Mouse (Mus musculus): Measurements from ENCODE around the gene Sf3a2. TPM values are rescaled to one million over a fixed set of nuclear protein-coding genes. Genes with fewer than 3 reads are reported as not detected.

Gene Sf3a2
- polyA plus RNA-seq (2012; ENCODE audit: low replicate concordance): 321 and 932 TPM in 2 replicates

GRCm38 (mm10) chr10:80798150-80799006, at the start of gene Sf3a2, which contains the start of gene Plekhj1:
Gene Sf3a2 (plus strand): TSS chr10:80798198.
Gene Plekhj1 (minus strand): TSS chr10:80798626.

GRCm38 (mm10) chr10:80754594-80755290, 43.3 kb upstream of the Sf3a2 start, which contains the start of gene Dot1l:
Gene Dot1l (plus strand): TSS chr10:80755206.

GRCm38 (mm10) chr10:80804916-80805315, 6.9 kb downstream of the Sf3a2 start, which contains the start of gene Amh:
Gene Amh (plus strand): TSS chr10:80805243.

GRCm38 (mm10) chr10:80813366-80813765, 15.4 kb downstream of the Sf3a2 start, which contains the start of gene Jsrp1:
Gene Jsrp1 (minus strand): TSS chr10:80813498.

GRCm38 (mm10) chr10:80826151-80827062, 28.4 kb downstream of the Sf3a2 start, which contains the start of gene Oaz1:
Gene Oaz1 (plus strand): TSS chr10:80826656.

GRCm38 (mm10) chr10:80843931-80844547, 46.0 kb downstream of the Sf3a2 start, which contains the start of gene Lingo3:
Gene Lingo3 (minus strand): TSS chr10:80844039.

Other genes with a start within 250 kb of the Sf3a2 start
- gene Rexo1, start 236.6 kb upstream of the Sf3a2 start, polyA plus RNA-seq (2012; ENCODE audit: low replicate concordance): 152 and 358 TPM in 2 replicates
- gene Klf16, start 220.9 kb upstream of the Sf3a2 start, polyA plus RNA-seq (2012; ENCODE audit: low replicate concordance): 68.0 and 118 TPM in 2 replicates
- gene Abhd17a, start 207.9 kb upstream of the Sf3a2 start, polyA plus RNA-seq (2012; ENCODE audit: low replicate concordance): 461 and 1,380 TPM in 2 replicates
- gene Scamp4, start 195.3 kb upstream of the Sf3a2 start, polyA plus RNA-seq (2012; ENCODE audit: low replicate concordance): 98.1 and 109 TPM in 2 replicates
- gene Adat3, start 195.3 kb upstream of the Sf3a2 start, polyA plus RNA-seq (2012; ENCODE audit: low replicate concordance): 14.8 and 42.0 TPM in 2 replicates
- gene Gm49322, start 192.2 kb upstream of the Sf3a2 start, polyA plus RNA-seq (2012; ENCODE audit: low replicate concordance): 0.94 and 4.2 TPM in 2 replicates
- gene Csnk1g2, start 175.4 kb upstream of the Sf3a2 start, polyA plus RNA-seq (2012; ENCODE audit: low replicate concordance): 480 and 641 TPM in 2 replicates
- 79.6 and 100 TPM in 2 replicates for gene Btbd2, start 141.1 kb upstream of the Sf3a2 start, polyA plus RNA-seq (2012; ENCODE audit: low replicate concordance)
- gene Mknk2, start 120.1 kb upstream of the Sf3a2 start, polyA plus RNA-seq (2012; ENCODE audit: low replicate concordance): 710 and 986 TPM in 2 replicates
- 101 and 135 TPM in 2 replicates for gene Mob3a, start 96.2 kb upstream of the Sf3a2 start, polyA plus RNA-seq (2012; ENCODE audit: low replicate concordance)
- 65.5 and 73.9 TPM in 2 replicates for gene Izumo4, start 96.0 kb upstream of the Sf3a2 start, polyA plus RNA-seq (2012; ENCODE audit: low replicate concordance)
- gene Ap3d1, start 55.9 kb upstream of the Sf3a2 start, polyA plus RNA-seq (2012; ENCODE audit: low replicate concordance): 42.2 and 65.5 TPM in 2 replicates
- gene Dot1l, start 43.0 kb upstream of the Sf3a2 start, polyA plus RNA-seq (2012; ENCODE audit: low replicate concordance): 80.4 and 136 TPM in 2 replicates
- gene Plekhj1, start 428 bp downstream of the Sf3a2 start, polyA plus RNA-seq (2012; ENCODE audit: low replicate concordance): 209 and 238 TPM in 2 replicates
- 1.1 and 3.0 TPM in 2 replicates for gene Amh, start 7.0 kb downstream of the Sf3a2 start, polyA plus RNA-seq (2012; ENCODE audit: low replicate concordance)
- not detected in 2 replicates for gene Jsrp1, start 15.3 kb downstream of the Sf3a2 start, polyA plus RNA-seq (2012; ENCODE audit: low replicate concordance)
- gene Oaz1, start 28.5 kb downstream of the Sf3a2 start, polyA plus RNA-seq (2012; ENCODE audit: low replicate concordance): 1,467 and 1,742 TPM in 2 replicates
- 0.04 TPM in 1 of 2 replicates, not detected in the other for gene Lingo3, start 45.8 kb downstream of the Sf3a2 start, polyA plus RNA-seq (2012; ENCODE audit: low replicate concordance)
- gene Lsm7, start 57.0 kb downstream of the Sf3a2 start, polyA plus RNA-seq (2012; ENCODE audit: low replicate concordance): 51.6 and 117 TPM in 2 replicates
- 75.7 and 79.0 TPM in 2 replicates for gene Sppl2b, start 57.1 kb downstream of the Sf3a2 start, polyA plus RNA-seq (2012; ENCODE audit: low replicate concordance)
- not detected in 2 replicates for gene Tmprss9, start 73.7 kb downstream of the Sf3a2 start, polyA plus RNA-seq (2012; ENCODE audit: low replicate concordance)
- 115 and 162 TPM in 2 replicates for gene Timm13, start 102.8 kb downstream of the Sf3a2 start, polyA plus RNA-seq (2012; ENCODE audit: low replicate concordance)
- 14.5 and 18.6 TPM in 2 replicates for gene Lmnb2, start 120.0 kb downstream of the Sf3a2 start, polyA plus RNA-seq (2012; ENCODE audit: low replicate concordance)
- 32.8 and 53.4 TPM in 2 replicates for gene Gadd45b, start 131.9 kb downstream of the Sf3a2 start, polyA plus RNA-seq (2012; ENCODE audit: low replicate concordance)
- 0.51 and 0.75 TPM in 2 replicates for gene Gng7, start 216.7 kb downstream of the Sf3a2 start, polyA plus RNA-seq (2012; ENCODE audit: low replicate concordance)
- gene Diras1, start 227.5 kb downstream of the Sf3a2 start, polyA plus RNA-seq (2012; ENCODE audit: low replicate concordance): not detected in 2 replicates
- gene Slc39a3, start 239.2 kb downstream of the Sf3a2 start, polyA plus RNA-seq (2012; ENCODE audit: low replicate concordance): 20.4 and 23.3 TPM in 2 replicates